Mouse (Mus musculus): ENCODE results near the gene Mdp1. TPM values are rescaled to one million over a fixed set of nuclear protein-coding genes. Genes with fewer than 3 reads are reported as not detected.

Mdp1 gene
- polyA plus RNA-seq, 1 experiment from 2014 or later, result 55.8 TPM

GRCm38 (mm10) chr14:55613346-55613745 lies 47.0 kb downstream of the Mdp1 start:
- Histone ChIP-seq H3K27ac (no peak overlapping the region), H3K4me2 (no peak overlapping the region), H3K4me3 (replicated peaks) (no peak overlapping the region), H3K9ac (no peak overlapping the region), H3K9me3 (replicated peaks) (no peaks in the 10 kb centered on the region), H3K4me1 (peaks cover 6% of the 10 kb centered on the region; the same call in 1 of the 2 replicates), H3K36me3 (peaks cover 22% of the 10 kb centered on the region), H3K27me3 (no peaks in the 10 kb centered on the region)
- no peak for ATAC-seq (replicated peaks; ENCODE audit: low FRiP score)
- WGBS, result 59% methylated on average over 6 of the region's 6 CpGs

- H3K36me3 ChIP-seq, result peaks cover 54% of the 10 kb centered on the region
- no peaks in the 10 kb centered on the region for H3K27me3 ChIP-seq
- WGBS, result 96% methylated on average over 6 of the region's 6 CpGs
- no peak overlapping the region for H3K27ac ChIP-seq
- no peak for ATAC-seq (replicated peaks; ENCODE audit: low FRiP score)
- no peak overlapping the region for H3K4me3 ChIP-seq (replicated peaks)
- H3K9me3 ChIP-seq (replicated peaks), result no peaks in the 10 kb centered on the region
- H3K4me1 ChIP-seq, result peaks cover 16% of the 10 kb centered on the region
- no peak overlapping the region for H3K9ac ChIP-seq
- H3K4me2 ChIP-seq, result no peak overlapping the region
Measured at GRCm38 (mm10) chr14:55608339-55608738, 52.0 kb downstream of the Mdp1 start.

Other genes with a start within 250 kb of the Mdp1 start
- 127 and 130 TPM in 2 replicates for gene Dhrs4, start 181.8 kb downstream of the Mdp1 start, polyA plus RNA-seq (2015; fragmentation: Nextera tagmentation; extraction: Ambion mirVana)
- 2.4 and 2.9 TPM in 2 replicates for gene Carmil3, start 169.9 kb downstream of the Mdp1 start, polyA plus RNA-seq (2015; fragmentation: Nextera tagmentation; extraction: Ambion mirVana)
- 0.24 and 0.26 TPM in 2 replicates for gene Cpne6, start 150.1 kb downstream of the Mdp1 start, polyA plus RNA-seq (2015; fragmentation: Nextera tagmentation; extraction: Ambion mirVana)
- not detected in 2 replicates for gene Nrl, start 135.5 kb downstream of the Mdp1 start, polyA plus RNA-seq (2015; fragmentation: Nextera tagmentation; extraction: Ambion mirVana)
- 50.5 and 55.4 TPM in 2 replicates for gene Pck2, start 120.2 kb downstream of the Mdp1 start, polyA plus RNA-seq (2015; fragmentation: Nextera tagmentation; extraction: Ambion mirVana)
- 89.2 and 93.0 TPM in 2 replicates for gene Dcaf11, start 100.5 kb downstream of the Mdp1 start, polyA plus RNA-seq (2015; fragmentation: Nextera tagmentation; extraction: Ambion mirVana)
- gene A730061H03Rik, start 100.1 kb downstream of the Mdp1 start, polyA plus RNA-seq (2015; fragmentation: Nextera tagmentation; extraction: Ambion mirVana), result 1.6 TPM in 2 replicates
- gene Fitm1, start 84.9 kb downstream of the Mdp1 start, polyA plus RNA-seq (2015; fragmentation: Nextera tagmentation; extraction: Ambion mirVana), result 4.2 and 6.1 TPM in 2 replicates
- gene Psme1, start 82.4 kb downstream of the Mdp1 start, polyA plus RNA-seq (2015; fragmentation: Nextera tagmentation; extraction: Ambion mirVana), result 147 and 153 TPM in 2 replicates
- gene Emc9, start 75.2 kb downstream of the Mdp1 start, polyA plus RNA-seq (2015; fragmentation: Nextera tagmentation; extraction: Ambion mirVana), result 6.8 and 7.4 TPM in 2 replicates
- gene Psme2, start 69.4 kb downstream of the Mdp1 start, polyA plus RNA-seq (2015; fragmentation: Nextera tagmentation; extraction: Ambion mirVana), result 248 and 261 TPM in 2 replicates
- gene Rnf31, start 68.8 kb downstream of the Mdp1 start, polyA plus RNA-seq (2015; fragmentation: Nextera tagmentation; extraction: Ambion mirVana), result 18.6 and 21.7 TPM in 2 replicates
- 12.8 and 14.6 TPM in 2 replicates for gene Irf9, start 56.9 kb downstream of the Mdp1 start, polyA plus RNA-seq (2015; fragmentation: Nextera tagmentation; extraction: Ambion mirVana)
- 20.3 and 22.4 TPM in 2 replicates for gene Rec8, start 42.5 kb downstream of the Mdp1 start, polyA plus RNA-seq (2015; fragmentation: Nextera tagmentation; extraction: Ambion mirVana)
- gene Ipo4, start 24.6 kb downstream of the Mdp1 start, polyA plus RNA-seq (2015; fragmentation: Nextera tagmentation; extraction: Ambion mirVana), result 97.4 and 115 TPM in 2 replicates
- 1.4 and 2.3 TPM in 2 replicates for gene Gm49378, start 22.6 kb downstream of the Mdp1 start, polyA plus RNA-seq (2015; fragmentation: Nextera tagmentation; extraction: Ambion mirVana)
- 113 and 123 TPM in 2 replicates for gene Tm9sf1, start 16.7 kb downstream of the Mdp1 start, polyA plus RNA-seq (2015; fragmentation: Nextera tagmentation; extraction: Ambion mirVana)
- gene Tssk4, start 10.3 kb downstream of the Mdp1 start, polyA plus RNA-seq (2015; fragmentation: Nextera tagmentation; extraction: Ambion mirVana), result 0.92 and 1.0 TPM in 2 replicates
- 68.2 and 72.6 TPM in 2 replicates for gene Gmpr2, start 11.4 kb upstream of the Mdp1 start, polyA plus RNA-seq (2015; fragmentation: Nextera tagmentation; extraction: Ambion mirVana)
- gene Nedd8, start 11.6 kb upstream of the Mdp1 start, polyA plus RNA-seq (2015; fragmentation: Nextera tagmentation; extraction: Ambion mirVana), result 545 and 565 TPM in 2 replicates
- 43.6 and 46.9 TPM in 2 replicates for gene Tinf2, start 21.3 kb upstream of the Mdp1 start, polyA plus RNA-seq (2015; fragmentation: Nextera tagmentation; extraction: Ambion mirVana)
- gene Tgm1, start 53.4 kb upstream of the Mdp1 start, polyA plus RNA-seq (2015; fragmentation: Nextera tagmentation; extraction: Ambion mirVana), result 2.1 TPM in 2 replicates
- gene Rabggta, start 61.8 kb upstream of the Mdp1 start, polyA plus RNA-seq (2015; fragmentation: Nextera tagmentation; extraction: Ambion mirVana), result 37.6 and 41.8 TPM in 2 replicates
- gene Dhrs1, start 85.2 kb upstream of the Mdp1 start, polyA plus RNA-seq (2015; fragmentation: Nextera tagmentation; extraction: Ambion mirVana), result 94.5 and 94.7 TPM in 2 replicates
- 38.6 and 43.4 TPM in 2 replicates for gene Nop9, start 85.2 kb upstream of the Mdp1 start, polyA plus RNA-seq (2015; fragmentation: Nextera tagmentation; extraction: Ambion mirVana)
- gene Cideb, start 98.0 kb upstream of the Mdp1 start, polyA plus RNA-seq (2015; fragmentation: Nextera tagmentation; extraction: Ambion mirVana), result 10.0 and 11.2 TPM in 2 replicates
- 0.25 and 0.35 TPM in 2 replicates for gene Ltb4r2, start 100.9 kb upstream of the Mdp1 start, polyA plus RNA-seq (2015; fragmentation: Nextera tagmentation; extraction: Ambion mirVana)
- gene Ltb4r1, start 105.5 kb upstream of the Mdp1 start, polyA plus RNA-seq (2015; fragmentation: Nextera tagmentation; extraction: Ambion mirVana), result 0.69 and 0.73 TPM in 2 replicates
- gene Adcy4, start 123.6 kb upstream of the Mdp1 start, polyA plus RNA-seq (2015; fragmentation: Nextera tagmentation; extraction: Ambion mirVana), result 13.9 and 15.8 TPM in 2 replicates
- gene Ripk3, start 128.4 kb upstream of the Mdp1 start, polyA plus RNA-seq (2015; fragmentation: Nextera tagmentation; extraction: Ambion mirVana), result 38.1 and 40.4 TPM in 2 replicates
- gene Nfatc4, start 162.6 kb upstream of the Mdp1 start, polyA plus RNA-seq (2015; fragmentation: Nextera tagmentation; extraction: Ambion mirVana), result 32.2 and 39.9 TPM in 2 replicates
- 20.7 and 22.4 TPM in 2 replicates for gene Nynrin, start 193.5 kb upstream of the Mdp1 start, polyA plus RNA-seq (2015; fragmentation: Nextera tagmentation; extraction: Ambion mirVana)
- gene Cbln3, start 223.9 kb upstream of the Mdp1 start, polyA plus RNA-seq (2015; fragmentation: Nextera tagmentation; extraction: Ambion mirVana), result 0.33 and 0.65 TPM in 2 replicates
- 18.0 and 19.5 TPM in 2 replicates for gene Khnyn, start 224.4 kb upstream of the Mdp1 start, polyA plus RNA-seq (2015; fragmentation: Nextera tagmentation; extraction: Ambion mirVana)
- gene Sdr39u1, start 239.8 kb upstream of the Mdp1 start, polyA plus RNA-seq (2015; fragmentation: Nextera tagmentation; extraction: Ambion mirVana), result 56.6 and 63.8 TPM in 2 replicates